Mouse (Mus musculus) frontal cortex, postnatal 14 days (tissue): ENCODE data around the gene Ksr2.

Experiments used
- DNase-seq, 2 experiments: peaks; one replicate each; pipeline ENCODE4 v3.0.0; 2022; ENCODE audit warnings: low spot score in 2 of 2

Gene Ksr2

GRCm38 (mm10) chr5:117687770-117688352 is 274.1 kb downstream of the Ksr2 start:
- DNase-seq, result no peak

- no peak for DNase-seq
Observed at GRCm38 (mm10) chr5:117688738-117689137, 274.9 kb downstream of the Ksr2 start.

- DNase-seq, result no peak
Observed at GRCm38 (mm10) chr5:117689840-117690239, 276.0 kb downstream of the Ksr2 start.

DNA sequence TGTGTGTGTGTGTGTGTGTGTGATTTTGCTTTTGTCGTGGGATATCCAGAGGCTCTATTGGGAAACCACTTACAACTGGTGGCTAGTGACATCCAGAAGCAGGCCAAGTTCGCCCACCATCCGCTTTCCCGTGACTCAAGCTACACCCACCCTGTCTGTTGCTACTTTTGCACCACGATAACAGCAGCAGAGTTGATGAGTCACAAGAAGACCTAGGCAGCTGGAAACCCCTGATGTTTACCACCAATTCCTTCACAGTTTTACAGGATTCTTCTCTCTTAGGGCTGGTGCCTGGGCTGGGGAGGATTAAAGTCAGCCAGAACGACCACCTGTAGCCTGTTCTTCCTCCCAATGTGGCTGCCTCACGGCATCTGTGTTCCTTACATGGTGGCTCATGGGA is 277.5 kb downstream of the Ksr2 start:
- peak; percentile 26 to 38 for DNase-seq

- DNase-seq, result no peak
Observed at GRCm38 (mm10) chr5:117693557-117693956, 279.8 kb downstream of the Ksr2 start.

DNA sequence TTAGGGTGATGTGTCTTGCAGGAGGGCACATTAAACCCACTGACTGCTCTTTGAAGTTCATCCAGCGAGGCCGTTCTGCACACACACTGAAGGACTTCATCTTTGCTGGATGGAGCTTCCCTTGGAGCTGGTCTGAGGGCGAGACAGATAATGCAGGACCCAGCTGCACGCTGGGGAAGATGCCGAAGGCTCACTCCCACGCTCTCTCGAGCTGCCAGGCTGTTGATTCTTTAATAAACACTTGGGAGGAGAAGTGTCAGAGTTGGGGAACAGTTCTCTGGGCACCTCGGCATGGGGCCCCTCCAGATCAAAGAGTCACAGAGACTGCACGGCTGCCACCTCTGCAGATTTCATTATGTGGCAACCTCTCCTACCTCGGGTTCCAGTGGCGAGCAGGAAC is 280.8 kb downstream of the Ksr2 start:
- no peak for DNase-seq

DNA sequence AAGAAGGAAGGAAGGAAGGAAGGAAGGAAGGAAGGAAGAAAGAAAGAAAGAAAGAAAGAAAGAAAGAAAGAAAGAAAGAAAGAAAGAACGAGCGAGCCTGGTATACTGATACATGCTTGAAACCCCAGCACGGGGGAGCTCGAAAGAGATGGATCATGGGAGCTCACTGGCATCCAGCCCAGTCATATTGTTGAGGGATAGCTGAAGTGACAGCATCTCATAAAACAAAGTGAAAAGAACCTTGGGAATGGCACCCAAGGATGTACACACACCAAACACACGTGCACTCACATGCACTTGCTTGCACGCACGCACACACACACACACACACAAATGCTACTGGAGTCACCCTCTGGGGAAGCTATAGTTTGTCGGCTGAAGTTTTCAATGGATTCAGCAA is 282.6 kb downstream of the Ksr2 start:
- no peak for DNase-seq

GRCm38 (mm10) chr5:117697589-117697988 is 283.8 kb downstream of the Ksr2 start:
- DNase-seq, result no peak

GRCm38 (mm10) chr5:117704371-117704770 is 290.6 kb downstream of the Ksr2 start:
- DNase-seq, result no peak

DNA sequence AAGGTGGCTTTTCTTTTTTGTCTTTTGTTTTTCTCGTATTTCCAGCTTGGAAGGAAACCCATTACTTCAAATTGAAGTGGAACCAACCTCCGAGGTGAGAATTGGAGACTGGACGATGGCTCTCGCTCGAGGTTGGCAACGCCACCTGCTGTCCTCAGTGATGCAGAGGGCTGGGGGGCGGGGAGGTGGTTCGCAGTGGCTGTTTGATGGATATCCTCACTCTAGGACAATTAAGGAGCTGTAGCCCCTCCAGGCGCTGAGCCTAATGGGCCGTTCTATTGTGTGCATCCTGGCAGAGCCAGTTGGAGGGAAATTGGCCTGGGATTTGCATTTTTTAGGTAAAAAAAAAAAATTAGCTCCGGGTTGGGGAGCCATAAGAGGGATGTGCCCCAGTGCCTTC is 292.8 kb downstream of the Ksr2 start:
- DNase-seq, result no peak

- DNase-seq, result no peak
Observed at GRCm38 (mm10) chr5:117709306-117709705, 295.5 kb downstream of the Ksr2 start.

GRCm38 (mm10) chr5:117711636-117712035 is 297.8 kb downstream of the Ksr2 start:
- no peak for DNase-seq

- no peak for DNase-seq
Observed at GRCm38 (mm10) chr5:117712207-117712606, 298.4 kb downstream of the Ksr2 start.

GRCm38 (mm10) chr5:117717120-117717519 is 303.3 kb downstream of the Ksr2 start:
- no peak for DNase-seq

DNA sequence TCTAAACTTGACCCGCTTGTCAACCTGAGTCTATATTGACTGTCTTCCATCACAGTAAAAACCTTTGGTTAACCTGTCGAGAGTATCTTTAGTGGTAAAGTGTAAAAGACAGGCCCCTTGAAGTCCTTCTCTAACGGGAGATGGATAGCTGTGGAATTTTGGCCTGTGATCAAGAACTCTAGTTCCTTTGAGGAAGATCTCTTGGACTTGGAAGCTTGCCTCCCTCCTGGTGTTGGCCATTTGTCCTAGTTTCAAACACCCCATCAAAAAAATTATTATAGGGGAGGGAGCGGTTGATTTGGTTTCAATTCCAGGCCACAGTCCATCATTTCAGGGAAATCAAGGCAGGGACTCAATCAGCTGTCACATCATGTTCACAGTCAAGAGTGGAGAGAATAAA is 309.5 kb downstream of the Ksr2 start:
- no peak for DNase-seq

GRCm38 (mm10) chr5:117726548-117726947 is 312.7 kb downstream of the Ksr2 start:
- no peak for DNase-seq

DNA sequence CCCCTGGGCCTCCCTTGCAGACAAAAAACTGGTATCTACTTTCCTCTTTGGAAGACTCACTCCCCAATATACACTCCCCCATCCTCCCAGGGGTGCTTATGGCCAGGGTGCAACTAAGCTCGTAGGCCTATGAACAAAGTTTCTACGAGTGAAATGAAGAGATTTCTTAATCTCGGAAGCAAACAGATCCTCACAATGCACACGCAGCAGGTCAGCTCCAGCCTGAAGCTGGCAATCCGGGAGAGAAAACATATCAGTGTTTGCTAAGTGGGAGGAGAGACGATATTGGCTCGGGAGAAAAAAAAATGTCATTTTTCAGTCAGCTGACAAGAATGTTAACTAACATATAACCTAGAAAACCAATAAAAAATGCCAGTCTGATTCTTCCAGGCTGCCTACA is 313.3 kb downstream of the Ksr2 start:
- DNase-seq, result no peak

- no peak for DNase-seq
Observed at GRCm38 (mm10) chr5:117731311-117731710, 317.5 kb downstream of the Ksr2 start.

- DNase-seq, result no peak
Observed at GRCm38 (mm10) chr5:117744654-117745178, 330.9 kb downstream of the Ksr2 start.

DNA sequence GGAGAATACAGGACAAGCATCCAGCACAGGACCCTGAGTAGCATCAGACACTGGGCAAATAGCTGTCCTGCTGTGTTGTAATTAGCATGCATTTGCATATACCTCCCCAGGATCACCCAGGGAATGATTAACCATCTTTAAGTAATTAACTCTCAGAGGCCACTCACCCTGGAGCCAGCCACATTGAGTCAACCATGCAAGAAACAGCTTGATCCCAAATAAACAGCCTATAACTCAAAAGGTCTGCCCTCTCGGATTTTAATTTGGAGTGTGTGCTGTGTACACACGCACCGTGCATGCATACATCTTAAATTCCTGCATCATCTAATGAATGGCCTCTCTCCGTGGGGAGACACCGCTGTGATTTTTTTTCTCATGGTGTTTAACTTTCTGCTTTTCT is 335.6 kb downstream of the Ksr2 start:
- DNase-seq, result no peak

GRCm38 (mm10) chr5:117757696-117758482 is 344.1 kb downstream of the Ksr2 start:
- DNase-seq, result no peak

DNA sequence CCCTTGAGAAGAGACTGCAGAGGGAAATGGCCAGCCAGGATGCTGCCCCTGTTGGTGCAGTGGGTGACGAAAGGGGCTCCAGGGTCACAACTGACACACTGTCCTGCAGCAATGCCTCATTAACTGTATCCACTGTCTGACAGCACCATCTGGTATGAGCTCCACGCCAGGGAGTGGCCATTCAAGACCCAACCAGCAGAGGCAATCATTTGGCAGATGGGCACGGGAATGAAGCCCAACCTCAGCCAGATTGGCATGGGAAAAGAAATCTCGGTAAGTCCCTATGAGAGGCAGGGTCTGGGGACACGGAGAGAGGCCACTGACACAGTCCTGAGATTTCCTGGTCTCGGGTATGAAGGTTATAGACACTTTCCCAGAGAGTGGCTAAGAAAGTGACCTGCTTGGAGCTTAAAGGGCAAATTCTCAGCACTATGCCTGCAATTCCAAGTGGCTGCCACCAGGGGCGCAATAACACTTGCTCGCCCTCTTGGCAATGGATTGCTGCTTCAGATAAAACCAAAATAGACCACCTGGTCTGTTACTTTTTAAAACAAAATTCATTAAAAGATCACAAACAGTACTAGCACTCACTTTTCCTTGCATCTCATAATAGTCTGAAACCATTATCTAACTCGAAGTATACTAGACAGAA is 347.5 kb downstream of the Ksr2 start:
- DNase-seq, result no peak

DNA sequence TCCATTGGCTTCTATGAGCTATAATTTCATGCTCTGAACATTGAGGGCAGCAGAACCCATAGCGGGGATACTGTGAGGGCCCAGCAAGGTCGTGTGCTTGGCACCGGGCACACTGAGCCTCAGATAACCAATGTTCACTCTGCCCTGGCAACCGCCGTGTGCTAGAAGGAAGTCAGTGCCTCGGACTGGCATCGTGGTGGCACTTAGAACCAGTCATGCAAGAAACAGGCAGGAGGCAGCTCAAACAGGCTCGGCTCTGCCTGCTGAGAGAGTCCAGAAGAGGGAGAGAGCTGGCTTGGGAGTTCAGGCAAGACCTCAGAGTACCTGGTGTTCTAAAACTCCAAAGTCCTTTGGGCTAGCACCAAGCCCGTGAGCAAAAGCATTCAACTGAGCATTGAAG is 350.7 kb downstream of the Ksr2 start:
- DNase-seq, result no peak
